Mouse (Mus musculus): ENCODE results near the gene Ror1. TPM values are rescaled to one million over a fixed set of nuclear protein-coding genes. Genes with fewer than 3 reads are reported as not detected.

Gene Ror1
- polyA plus RNA-seq, 1 experiment from 2014 or later, result 12.4 TPM

- H3K9ac ChIP-seq (ENCODE audit: low read length), result no peak overlapping the region
- no peak overlapping the region for H3K4me2 ChIP-seq (ENCODE audit: low read length)
- ATAC-seq (ENCODE audit: insufficient number of reproducible peaks, insufficient read depth, low FRiP score, low read depth), result no peak
- H3K27ac ChIP-seq (replicated peaks in 1 of 2; ENCODE audit: control insufficient read depth in 1 of 2, insufficient read depth in 1 of 2, low read depth in 2 of 2, low read length in 2 of 2), result no peak overlapping the region
- no peak overlapping the region for H3K4me3 ChIP-seq (ENCODE audit: control insufficient read depth in 1 of 2, insufficient read depth in 1 of 2, low read depth in 1 of 2, low read length in 2 of 2)
- no peaks in the 10 kb centered on the region for H3K27me3 ChIP-seq (ENCODE audit: control insufficient read depth, insufficient read depth, low read length)
- WGBS, result 88% methylated on average over 3 of the region's 3 CpGs
- no peaks in the 10 kb centered on the region for H3K9me3 ChIP-seq (ENCODE audit: control insufficient read depth, low read length)
- H3K36me3 ChIP-seq (ENCODE audit: control insufficient read depth, insufficient read depth, low read length), result no peaks in the 10 kb centered on the region
- peaks cover 42 to 62% of the 10 kb centered on the region in 2 experiments for H3K4me1 ChIP-seq (ENCODE audit: control insufficient read depth in 2 of 2, insufficient read depth in 2 of 2, low read length in 2 of 2)
Observed at GRCm38 (mm10) chr4:100223965-100224364, 128.4 kb downstream of the Ror1 start.

- 9% methylated on average over 4 of the region's 4 CpGs for WGBS
- no peak overlapping the region for H3K4me2 ChIP-seq (ENCODE audit: low read length)
- ATAC-seq (ENCODE audit: insufficient number of reproducible peaks, insufficient read depth, low FRiP score, low read depth), result peak; percentile 60
- H3K27ac ChIP-seq (replicated peaks in 1 of 2; ENCODE audit: control insufficient read depth in 1 of 2, insufficient read depth in 1 of 2, low read depth in 2 of 2, low read length in 2 of 2), result peak overlapping the region; percentile 76 to 80
- H3K4me3 ChIP-seq (ENCODE audit: control insufficient read depth in 1 of 2, insufficient read depth in 1 of 2, low read depth in 1 of 2, low read length in 2 of 2), result no peak overlapping the region
- no peaks in the 10 kb centered on the region for H3K36me3 ChIP-seq (ENCODE audit: control insufficient read depth, insufficient read depth, low read length)
- H3K4me1 ChIP-seq (ENCODE audit: control insufficient read depth in 2 of 2, insufficient read depth in 2 of 2, low read length in 2 of 2), result peaks cover 39 to 62% of the 10 kb centered on the region in 2 experiments
- H3K9ac ChIP-seq (ENCODE audit: low read length), result no peak overlapping the region
- no peaks in the 10 kb centered on the region for H3K27me3 ChIP-seq (ENCODE audit: control insufficient read depth, insufficient read depth, low read length)
- H3K9me3 ChIP-seq (ENCODE audit: control insufficient read depth, low read length), result no peaks in the 10 kb centered on the region
Observed at GRCm38 (mm10) chr4:100226619-100227018, 131.0 kb downstream of the Ror1 start.

- Histone ChIP-seq H3K4me3 (ENCODE audit: control insufficient read depth in 1 of 2, insufficient read depth in 1 of 2, low read depth in 1 of 2, low read length in 2 of 2) (no peak overlapping the region), H3K27me3 (ENCODE audit: control insufficient read depth, insufficient read depth, low read length) (no peaks in the 10 kb centered on the region), H3K9ac (ENCODE audit: low read length) (no peak overlapping the region), H3K36me3 (ENCODE audit: control insufficient read depth, insufficient read depth, low read length) (no peaks in the 10 kb centered on the region), H3K4me2 (ENCODE audit: low read length) (no peak overlapping the region), H3K4me1 (ENCODE audit: control insufficient read depth in 2 of 2, insufficient read depth in 2 of 2, low read length in 2 of 2) (peaks cover 34 to 60% of the 10 kb centered on the region in 2 experiments), H3K27ac (replicated peaks in 1 of 2; ENCODE audit: control insufficient read depth in 1 of 2, insufficient read depth in 1 of 2, low read depth in 2 of 2, low read length in 2 of 2) (peak overlapping the region; percentile 65 to 80), H3K9me3 (ENCODE audit: control insufficient read depth, low read length) (no peaks in the 10 kb centered on the region)
- ATAC-seq (ENCODE audit: insufficient number of reproducible peaks, insufficient read depth, low FRiP score, low read depth), result no peak
- 33% methylated on average over 3 of the region's 3 CpGs for WGBS
Observed at GRCm38 (mm10) chr4:100228106-100228505, 132.5 kb downstream of the Ror1 start.

DNA sequence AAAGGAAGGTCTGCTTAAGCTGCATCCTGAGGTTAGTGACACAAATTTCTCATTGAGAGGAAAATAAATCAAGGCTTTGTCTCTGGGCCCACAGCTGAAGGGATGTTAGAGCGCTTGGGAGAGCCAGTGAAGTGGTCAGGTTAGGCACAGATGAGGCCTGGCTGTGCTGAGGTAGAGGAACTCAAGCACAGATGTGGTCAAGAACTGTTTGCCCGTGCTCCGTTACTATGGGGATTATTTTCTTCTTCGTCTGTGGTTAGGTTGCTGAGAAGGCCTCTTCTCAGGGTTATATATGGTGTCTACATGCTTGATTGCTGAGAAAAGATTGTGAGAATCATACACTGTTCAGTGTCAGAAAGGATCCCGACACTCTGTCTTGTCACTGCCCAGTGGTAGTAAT lies 134.7 kb downstream of the Ror1 start:
- peak overlapping the region; percentile 39 to 43 for H3K27ac ChIP-seq (replicated peaks in 1 of 2; ENCODE audit: control insufficient read depth in 1 of 2, insufficient read depth in 1 of 2, low read depth in 2 of 2, low read length in 2 of 2)
- H3K36me3 ChIP-seq (ENCODE audit: control insufficient read depth, insufficient read depth, low read length), result no peaks in the 10 kb centered on the region
- H3K9ac ChIP-seq (ENCODE audit: low read length), result no peak overlapping the region
- H3K9me3 ChIP-seq (ENCODE audit: control insufficient read depth, low read length), result no peaks in the 10 kb centered on the region
- peaks cover 33 to 63% of the 10 kb centered on the region in 2 experiments for H3K4me1 ChIP-seq (ENCODE audit: control insufficient read depth in 2 of 2, insufficient read depth in 2 of 2, low read length in 2 of 2)
- 61% methylated on average over 5 of the region's 5 CpGs for WGBS
- no peaks in the 10 kb centered on the region for H3K27me3 ChIP-seq (ENCODE audit: control insufficient read depth, insufficient read depth, low read length)
- H3K4me3 ChIP-seq (ENCODE audit: control insufficient read depth in 1 of 2, insufficient read depth in 1 of 2, low read depth in 1 of 2, low read length in 2 of 2), result no peak overlapping the region
- H3K4me2 ChIP-seq (ENCODE audit: low read length), result no peak overlapping the region
- ATAC-seq (ENCODE audit: insufficient number of reproducible peaks, insufficient read depth, low FRiP score, low read depth), result no peak

- Histone ChIP-seq H3K4me1 (ENCODE audit: control insufficient read depth in 2 of 2, insufficient read depth in 2 of 2, low read length in 2 of 2) (peaks cover 33 to 65% of the 10 kb centered on the region in 2 experiments), H3K4me2 (ENCODE audit: low read length) (no peak overlapping the region), H3K4me3 (ENCODE audit: control insufficient read depth in 1 of 2, insufficient read depth in 1 of 2, low read depth in 1 of 2, low read length in 2 of 2) (no peak overlapping the region), H3K36me3 (ENCODE audit: control insufficient read depth, insufficient read depth, low read length) (no peaks in the 10 kb centered on the region), H3K27me3 (ENCODE audit: control insufficient read depth, insufficient read depth, low read length) (no peaks in the 10 kb centered on the region), H3K9ac (ENCODE audit: low read length) (no peak overlapping the region), H3K9me3 (ENCODE audit: control insufficient read depth, low read length) (no peaks in the 10 kb centered on the region), H3K27ac (replicated peaks in 1 of 2; ENCODE audit: control insufficient read depth in 1 of 2, insufficient read depth in 1 of 2, low read depth in 2 of 2, low read length in 2 of 2) (peak overlapping the region in 1 of 2 experiments; percentile 39; a peak in 2 of 4 replicates)
- 62% methylated on average over 2 of the region's 2 CpGs for WGBS
- ATAC-seq (ENCODE audit: insufficient number of reproducible peaks, insufficient read depth, low FRiP score, low read depth), result no peak
Observed at GRCm38 (mm10) chr4:100230963-100231362, 135.4 kb downstream of the Ror1 start.

DNA sequence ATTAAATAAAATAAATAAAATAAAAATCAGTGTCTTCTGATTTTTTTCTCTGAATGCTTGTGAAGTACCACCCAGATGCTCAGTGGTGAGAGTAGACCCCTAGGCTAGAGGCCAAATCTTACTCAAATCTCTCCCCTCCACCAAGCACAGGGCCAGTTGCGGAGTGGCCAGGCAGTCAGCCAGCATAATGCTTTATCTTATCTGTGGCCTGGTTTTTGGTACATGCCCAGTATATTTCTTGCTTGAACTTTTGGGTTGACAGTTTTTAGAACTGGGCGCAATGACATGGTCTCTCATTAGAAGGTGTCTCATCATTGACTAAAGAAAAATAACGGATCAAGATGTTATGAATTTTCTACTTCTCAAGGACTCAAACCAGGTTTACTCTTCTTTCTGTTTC lies 136.3 kb downstream of the Ror1 start:
- H3K36me3 ChIP-seq (ENCODE audit: control insufficient read depth, insufficient read depth, low read length), result no peaks in the 10 kb centered on the region
- ATAC-seq (ENCODE audit: insufficient number of reproducible peaks, insufficient read depth, low FRiP score, low read depth), result no peak

GRCm38 (mm10) chr4:100232541-100232940 lies 136.9 kb downstream of the Ror1 start:
- Histone ChIP-seq H3K4me3 (ENCODE audit: control insufficient read depth in 1 of 2, insufficient read depth in 1 of 2, low read depth in 1 of 2, low read length in 2 of 2) (no peak overlapping the region), H3K9me3 (ENCODE audit: control insufficient read depth, low read length) (no peaks in the 10 kb centered on the region), H3K27ac (replicated peaks in 1 of 2; ENCODE audit: control insufficient read depth in 1 of 2, insufficient read depth in 1 of 2, low read depth in 2 of 2, low read length in 2 of 2) (no peak overlapping the region; a peak in 1 of 4 replicates), H3K9ac (ENCODE audit: low read length) (no peak overlapping the region), H3K4me2 (ENCODE audit: low read length) (no peak overlapping the region), H3K36me3 (ENCODE audit: control insufficient read depth, insufficient read depth, low read length) (no peaks in the 10 kb centered on the region), H3K27me3 (ENCODE audit: control insufficient read depth, insufficient read depth, low read length) (no peaks in the 10 kb centered on the region), H3K4me1 (ENCODE audit: control insufficient read depth in 2 of 2, insufficient read depth in 2 of 2, low read length in 2 of 2) (peaks cover 23 to 63% of the 10 kb centered on the region in 2 experiments)
- no peak for ATAC-seq (ENCODE audit: insufficient number of reproducible peaks, insufficient read depth, low FRiP score, low read depth)
- WGBS, result 64% methylated on average over 7 of the region's 7 CpGs

More for the DNA sequence above, 136.3 kb downstream of the Ror1 start:
- Histone ChIP-seq H3K27ac (replicated peaks in 1 of 2; ENCODE audit: control insufficient read depth in 1 of 2, insufficient read depth in 1 of 2, low read depth in 2 of 2, low read length in 2 of 2) (no peak overlapping the region), H3K4me2 (ENCODE audit: low read length) (no peak overlapping the region), H3K4me3 (ENCODE audit: control insufficient read depth in 1 of 2, insufficient read depth in 1 of 2, low read depth in 1 of 2, low read length in 2 of 2) (no peak overlapping the region), H3K9me3 (ENCODE audit: control insufficient read depth, low read length) (no peaks in the 10 kb centered on the region), H3K9ac (ENCODE audit: low read length) (no peak overlapping the region), H3K4me1 (ENCODE audit: control insufficient read depth in 2 of 2, insufficient read depth in 2 of 2, low read length in 2 of 2) (peaks cover 26 to 66% of the 10 kb centered on the region in 2 experiments), H3K27me3 (ENCODE audit: control insufficient read depth, insufficient read depth, low read length) (no peaks in the 10 kb centered on the region)
- 56% methylated on average over 3 of the region's 3 CpGs for WGBS

- WGBS, result 91% methylated on average over 10 of the region's 10 CpGs
- Histone ChIP-seq H3K4me1 (ENCODE audit: control insufficient read depth in 2 of 2, insufficient read depth in 2 of 2, low read length in 2 of 2) (peaks cover 18 to 54% of the 10 kb centered on the region in 2 experiments), H3K27me3 (ENCODE audit: control insufficient read depth, insufficient read depth, low read length) (no peaks in the 10 kb centered on the region), H3K27ac (replicated peaks in 1 of 2; ENCODE audit: control insufficient read depth in 1 of 2, insufficient read depth in 1 of 2, low read depth in 2 of 2, low read length in 2 of 2) (no peak overlapping the region), H3K36me3 (ENCODE audit: control insufficient read depth, insufficient read depth, low read length) (no peaks in the 10 kb centered on the region), H3K4me3 (ENCODE audit: control insufficient read depth in 1 of 2, insufficient read depth in 1 of 2, low read depth in 1 of 2, low read length in 2 of 2) (no peak overlapping the region), H3K9ac (ENCODE audit: low read length) (no peak overlapping the region), H3K4me2 (ENCODE audit: low read length) (no peak overlapping the region), H3K9me3 (ENCODE audit: control insufficient read depth, low read length) (no peaks in the 10 kb centered on the region)
- no peak for ATAC-seq (ENCODE audit: insufficient number of reproducible peaks, insufficient read depth, low FRiP score, low read depth)
Observed at GRCm38 (mm10) chr4:100233770-100234169, 138.2 kb downstream of the Ror1 start.
